ENCODE assay signal across 10 mouse cellular contexts in genomic region chr4:154965856-154966255, GRCm38 (mm10). TPM values are rescaled to one million over a fixed set of nuclear protein-coding genes. Genes with fewer than 3 reads are reported as not detected.
A peak's percentile ranks its signal among the peaks of the same experiment; 100 is the strongest.
DNase-seq lines count a peak whose midpoint lies in the region; ATAC-seq and TF ChIP-seq lines count a peak whose summit lies in the region.
"Had no signal": no experiment of that assay in that cellular context is flagged by ENCODE, and none has a peak within 500 bp of the region (broad histone marks: within the 10 kb centered on the region; RNA-seq: fewer than 3 reads in every experiment).

No protein-coding gene starts in this region.

- peak overlapping the region; percentile 78 for H3K4me2 ChIP-seq in heart, embryonic 15.5 days
- H3K4me2 ChIP-seq in liver, embryonic 14.5 days (ENCODE audit: low read depth), result peak overlapping the region; percentile 96

- H3K27me3 ChIP-seq in embryonic facial prominence, embryonic 10.5 days (replicated peaks; ENCODE audit: low read depth, poor library complexity, severe bottlenecking), result peaks cover 31% of the 10 kb centered on the region
- peaks cover 25% of the 10 kb centered on the region for H3K27me3 ChIP-seq in heart, embryonic 15.5 days
- peaks cover 26% of the 10 kb centered on the region for H3K27me3 ChIP-seq in liver, embryonic 14.5 days (ENCODE audit: control insufficient read depth, insufficient read depth, low read length)

- no peak for TF ChIP-seq CTCF in liver, embryonic 14.5 days (IDR thresholded peaks at IDR 0.05; ENCODE audit: low read depth)

- peak overlapping the region; percentile 87 for H3K9ac ChIP-seq in heart, embryonic 15.5 days
- peak overlapping the region; percentile 97 for H3K9ac ChIP-seq in liver, embryonic 14.5 days (replicated peaks)

- no peak for ATAC-seq in heart, embryonic 15.5 days (replicated peaks; ENCODE audit: insufficient number of reproducible peaks, insufficient read depth, low FRiP score, low read depth)
- ATAC-seq in liver, embryonic 14.5 days (ENCODE audit: insufficient read depth), result no peak

- H3K4me3 ChIP-seq in embryonic facial prominence, embryonic 10.5 days, result peak overlapping the region; percentile 91
- peak overlapping the region; percentile 91; the same call in 1 of the 2 replicates for H3K4me3 ChIP-seq in heart, embryonic 15.5 days
- H3K4me3 ChIP-seq in liver, embryonic 14.5 days (ENCODE audit: insufficient read depth in 1 of 2, low read depth in 2 of 2, low read length in 2 of 2), result peak overlapping the region; percentile 92 to 93; a peak in 3 of 4 replicates

- no peak overlapping the region for H3K27ac ChIP-seq in embryonic facial prominence, embryonic 10.5 days (replicated peaks)
- H3K27ac ChIP-seq in heart, embryonic 15.5 days, result peak overlapping the region; percentile 92
- peak overlapping the region; percentile 89; the same call in 1 of the 2 replicates for H3K27ac ChIP-seq in liver, embryonic 14.5 days

- 82% methylated on average over 3 of the region's 3 CpGs for WGBS in embryonic facial prominence, embryonic 10.5 days
- WGBS in heart, embryonic 15.5 days, result 61% methylated on average over 3 of the region's 3 CpGs
- 81% methylated on average over 3 of the region's 3 CpGs for whole genome bisulfite sequencing in liver, embryonic 14.5 days (ENCODE audit: insufficient replicate concordance)

- H3K36me3 ChIP-seq in embryonic facial prominence, embryonic 10.5 days (replicated peaks), result peaks cover 60% of the 10 kb centered on the region
- peaks cover 24% of the 10 kb centered on the region for H3K36me3 ChIP-seq in heart, embryonic 15.5 days
- peaks cover 43% of the 10 kb centered on the region for H3K36me3 ChIP-seq in liver, embryonic 14.5 days (replicated peaks; ENCODE audit: control insufficient read depth, insufficient read depth, low read depth)

- peak; percentile 46 to 57 for DNase-seq in cerebellum, postnatal 10 days
- DNase-seq in cerebellum, adult 9-10 months, result no peak
- no peak for DNase-seq in embryonic facial prominence, embryonic 10.5 days (ENCODE audit: low spot score)
- DNase-seq in liver, embryonic 14.5 days (ENCODE audit: low read depth in 3 of 3, low spot score in 3 of 3), result no peak
- no peak for DNase-seq in adrenal gland, postnatal 10 days
- no peak for DNase-seq in layer of hippocampus, postnatal 25 days (ENCODE audit: extremely low spot score in 1 of 2, low spot score in 1 of 2)
- DNase-seq in adrenal gland, adult (ENCODE audit: inconsistent age in 2 of 2, low spot score in 1 of 2), result no peak
- DNase-seq: cerebellum, postnatal 25 days; retina, postnatal 1 day had no signal

- H3K9me3 ChIP-seq in embryonic facial prominence, embryonic 10.5 days, result no peaks in the 10 kb centered on the region
- H3K9me3 ChIP-seq in heart, embryonic 15.5 days (replicated peaks), result no peaks in the 10 kb centered on the region
- H3K9me3 ChIP-seq in liver, embryonic 14.5 days (ENCODE audit: control insufficient read depth, low read length), result no peaks in the 10 kb centered on the region

- H3K4me1 ChIP-seq in embryonic facial prominence, embryonic 10.5 days, result peaks cover 58% of the 10 kb centered on the region
- H3K4me1 ChIP-seq in heart, embryonic 15.5 days (replicated peaks), result peaks cover 57% of the 10 kb centered on the region
- H3K4me1 ChIP-seq in liver, embryonic 14.5 days (replicated peaks; ENCODE audit: control insufficient read depth in 2 of 2, insufficient read depth in 2 of 2, low read length in 1 of 2), result peaks cover 11 to 18% of the 10 kb centered on the region in 2 experiments

- no peak for TF ChIP-seq EP300 in liver, embryonic 14.5 days (IDR thresholded peaks at IDR 0.05; ENCODE audit: low read depth)

RNA-seq across cellular contexts. Expression of gene Pank4, which starts 1.9 kb away (rescaled TPM):
- 49.2 and 50.1 TPM in 2 replicates for polyA plus RNA-seq in embryonic facial prominence, embryonic 10.5 days (2016; fragmentation: Nextera tagmentation; extraction: Ambion mirVana)
- 36.6 and 44.5 TPM in 2 replicates for polyA plus RNA-seq in heart, embryonic 15.5 days (2015; fragmentation: Nextera tagmentation; extraction: Ambion mirVana)
- polyA plus RNA-seq in liver, embryonic 14.5 days (2012; rRNA removed), result 27.9 and 32.5 TPM in 2 replicates
- polyA plus RNA-seq in liver, embryonic 14.5 days (2014; fragmentation: Nextera tagmentation; extraction: Ambion mirVana), result 19.5 and 21.6 TPM in 2 replicates
- total RNA-seq in adrenal gland, postnatal 10 days (2021), result 10 to 100 TPM; 23.1 to 35.2 TPM
- total RNA-seq in layer of hippocampus, postnatal 25 days (2021), result 10 to 100 TPM; 34.9 to 37.1 TPM

RNA-seq across cellular contexts. Expression of gene Hes5, which starts 5.1 kb away (rescaled TPM):
- 84.4 and 151 TPM in 2 replicates for polyA plus RNA-seq in embryonic facial prominence, embryonic 10.5 days (2016; fragmentation: Nextera tagmentation; extraction: Ambion mirVana)
- polyA plus RNA-seq in heart, embryonic 15.5 days (2015; fragmentation: Nextera tagmentation; extraction: Ambion mirVana), result 0.49 and 0.77 TPM in 2 replicates
- polyA plus RNA-seq in liver, embryonic 14.5 days (2012; rRNA removed), result 0.04 and 0.16 TPM in 2 replicates
- not detected in 2 replicates for polyA plus RNA-seq in liver, embryonic 14.5 days (2014; fragmentation: Nextera tagmentation; extraction: Ambion mirVana)
- under 1 TPM in 1 of 2 experiments, not detected in 1; 0.76 TPM for total RNA-seq in adrenal gland, postnatal 10 days (2021)
- 10 to 100 TPM; 30.2 to 37.9 TPM for total RNA-seq in layer of hippocampus, postnatal 25 days (2021)

RNA-seq across cellular contexts. Expression of gene Tnfrsf14, which starts 37.5 kb away (rescaled TPM):
- polyA plus RNA-seq in embryonic facial prominence, embryonic 10.5 days (2016; fragmentation: Nextera tagmentation; extraction: Ambion mirVana), result 0.45 and 1.4 TPM in 2 replicates
- polyA plus RNA-seq in heart, embryonic 15.5 days (2015; fragmentation: Nextera tagmentation; extraction: Ambion mirVana), result 0.57 and 1.2 TPM in 2 replicates
- polyA plus RNA-seq in liver, embryonic 14.5 days (2012; rRNA removed), result 122 and 308 TPM in 2 replicates
- polyA plus RNA-seq in liver, embryonic 14.5 days (2014; fragmentation: Nextera tagmentation; extraction: Ambion mirVana), result 37.0 and 38.7 TPM in 2 replicates
- 10 to 100 TPM in 1 of 2 experiments, 1 to 10 TPM in 1; 8.1 to 12.7 TPM for total RNA-seq in adrenal gland, postnatal 10 days (2021)
- 1 to 10 TPM in 1 of 2 experiments, under 1 TPM in 1; 0.62 to 1.9 TPM for total RNA-seq in layer of hippocampus, postnatal 25 days (2021)

Comparison
In these comparisons a context has a peak if more than half of its experiments do, and no peak if none do; other contexts are left out.
1. DNase-seq: peak in cerebellum, postnatal 10 days (2 of 2); none in cerebellum, adult 9-10 months (single experiment), embryonic facial prominence, embryonic 10.5 days (single experiment), liver, embryonic 14.5 days (0 of 3), adrenal gland, postnatal 10 days (single experiment), layer of hippocampus, postnatal 25 days (0 of 2) and adrenal gland, adult (0 of 2).
2. RNA of gene Hes5, which starts 5.1 kb away (polyA plus RNA-seq): 84.4 to 151 TPM in embryonic facial prominence, embryonic 10.5 days; 0.49 to 0.77 TPM in heart, embryonic 15.5 days and 0.04 to 0.16 TPM in liver, embryonic 14.5 days; every median in the first group is over 10 times any median in the second.
3. RNA of gene Tnfrsf14, which starts 37.5 kb away (polyA plus RNA-seq): 37.0 to 308 TPM in liver, embryonic 14.5 days; 0.45 to 1.4 TPM in embryonic facial prominence, embryonic 10.5 days and 0.57 to 1.2 TPM in heart, embryonic 15.5 days; every median in the first group is over 10 times any median in the second.
4. Peak in every context shown above with its lines, with median percentiles within 50 percentile points of each other: H3K4me3 ChIP-seq.